Mouse (Mus musculus) embryo, embryonic 9.5 days (tissue): ENCODE results near the gene Cdh4.

Experiments
- DNase-seq: peaks from one replicate; pipeline ENCODE4 v3.0.0-alpha.2; 2017; ENCODE audit errors: extremely low spot score

Gene Cdh4

DNA sequence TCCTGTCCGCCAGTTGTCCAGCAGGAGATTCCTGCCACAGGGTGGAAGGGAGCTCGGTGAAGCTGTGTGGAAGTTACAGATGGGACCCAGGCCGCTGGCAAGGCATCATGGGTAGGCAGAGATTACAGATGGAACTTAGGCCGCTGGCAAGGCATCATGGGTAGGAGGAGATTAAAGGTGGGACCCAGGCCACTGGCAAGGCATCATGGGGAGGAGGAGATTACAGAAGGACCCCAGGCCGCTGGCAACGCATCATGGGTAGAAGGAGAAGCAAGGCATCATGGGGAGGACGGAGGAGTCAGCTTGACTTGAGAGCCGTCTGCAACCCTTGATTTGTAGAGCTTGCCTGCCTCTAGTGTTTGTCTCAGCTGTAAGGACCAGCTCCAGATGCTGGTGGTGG lies 281.2 kb downstream of the Cdh4 start:
- no peak for DNase-seq

DNA sequence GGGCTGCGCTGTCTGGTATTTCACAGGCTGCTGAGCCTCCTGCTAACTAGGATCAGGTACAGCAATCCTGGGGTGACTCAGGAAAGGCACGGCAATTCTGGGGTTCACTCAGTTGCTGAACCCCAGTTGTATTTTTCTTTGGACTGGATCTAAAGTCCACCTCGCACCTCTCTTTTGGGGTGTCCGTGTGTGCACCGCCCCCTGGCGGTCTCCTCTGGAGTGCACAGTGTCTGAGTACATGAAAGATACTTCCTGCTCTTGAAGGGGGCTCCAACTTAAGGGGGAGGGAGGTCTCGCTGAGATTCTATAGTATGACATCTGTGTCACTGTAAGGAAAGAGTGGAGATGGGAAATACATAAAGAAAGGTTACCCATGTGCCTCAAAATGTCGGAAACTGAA lies 286.8 kb downstream of the Cdh4 start:
- DNase-seq = peak; percentile 23

DNA sequence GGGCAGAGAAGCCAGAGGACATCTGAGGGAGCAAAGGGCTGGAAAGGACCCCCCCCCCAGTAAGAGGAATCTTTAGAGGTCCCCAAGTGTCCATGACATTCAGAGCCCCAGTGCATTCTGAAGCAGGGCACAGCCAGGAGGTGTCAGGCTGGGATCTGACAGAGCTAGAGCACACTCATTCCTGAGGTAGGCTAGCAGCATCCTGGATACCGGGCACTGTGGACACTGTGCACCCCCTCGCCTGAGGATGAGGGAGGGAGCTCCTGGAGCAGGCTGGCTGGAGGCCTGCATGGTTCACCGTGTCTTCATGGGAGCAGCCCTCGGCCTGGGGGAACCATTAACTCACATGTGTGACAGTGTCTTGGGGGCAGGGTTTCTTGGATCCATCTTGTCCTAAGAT lies 287.6 kb downstream of the Cdh4 start:
- no peak for DNase-seq

DNA sequence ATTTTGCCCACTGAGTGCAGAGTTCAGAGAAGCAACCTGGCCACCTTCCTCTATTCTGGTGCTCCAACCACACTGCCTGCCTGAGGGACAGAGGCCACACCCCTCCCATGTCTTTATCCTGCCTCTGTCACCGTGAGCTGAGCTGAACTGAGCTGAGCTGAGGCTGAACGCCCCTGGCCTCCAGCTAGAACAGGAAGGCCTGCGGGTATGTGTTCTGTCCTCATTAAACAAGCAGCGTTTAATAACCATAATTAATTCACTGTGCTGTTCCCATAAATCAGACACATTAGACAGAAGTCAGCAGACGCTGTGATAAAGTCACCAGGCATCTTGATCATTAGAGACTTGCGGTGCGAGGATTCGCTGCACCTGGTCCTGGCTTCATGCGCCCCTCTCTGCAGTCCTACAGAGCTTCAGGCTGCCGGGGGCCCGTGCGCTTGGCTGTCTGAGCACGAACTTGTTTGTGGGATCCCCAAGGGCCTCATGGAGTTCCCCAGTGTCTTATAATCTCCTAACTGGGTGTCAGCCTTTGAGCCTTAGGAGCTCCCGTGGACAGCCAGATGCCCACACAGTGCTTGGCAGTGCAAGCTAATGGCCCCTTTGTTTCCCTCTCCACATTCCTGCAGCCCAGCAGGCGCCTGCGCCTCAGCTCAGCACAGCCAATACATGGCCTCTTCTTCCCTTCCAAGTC lies 291.1 kb downstream of the Cdh4 start:
- DNase-seq = no peak

DNA sequence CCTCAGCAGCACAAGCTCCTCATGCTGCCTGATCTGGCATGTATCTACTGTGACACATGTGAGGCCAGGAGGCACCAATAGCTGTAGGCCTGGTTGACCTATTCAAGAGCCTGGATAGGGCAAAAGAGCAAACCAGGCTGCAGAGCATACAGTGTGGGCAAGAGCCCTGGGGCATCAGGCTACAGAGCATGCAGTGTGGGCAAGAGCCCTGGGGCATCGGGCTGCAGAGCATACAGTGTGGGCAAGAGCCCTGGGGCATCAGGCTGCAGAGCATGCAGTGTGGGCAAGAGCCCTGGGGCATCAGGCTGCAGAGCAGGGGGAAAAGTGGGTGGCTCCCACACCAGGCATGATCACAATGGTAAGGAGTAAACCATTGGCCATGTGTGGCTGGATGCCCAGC lies 300.2 kb downstream of the Cdh4 start:
- no peak for DNase-seq

DNA sequence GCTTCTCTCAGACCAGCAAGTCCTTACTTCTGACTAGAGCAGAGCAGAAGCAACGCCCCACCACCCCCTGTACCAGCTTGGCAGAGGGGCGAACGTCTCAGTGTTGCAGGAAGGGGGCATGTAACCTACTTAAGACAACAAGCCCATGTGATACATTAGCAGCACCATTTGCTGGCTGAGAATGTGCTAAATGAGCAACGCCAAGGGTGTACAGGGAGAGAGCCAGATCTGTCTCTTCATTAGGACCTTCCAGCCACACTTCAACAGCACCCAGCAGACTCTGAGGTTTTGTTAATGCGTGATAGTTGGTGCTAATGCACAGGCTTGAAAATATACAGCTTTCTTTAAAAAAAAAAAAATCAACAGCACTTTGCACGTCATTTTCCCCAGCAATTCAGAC lies 300.6 kb downstream of the Cdh4 start:
- no peak for DNase-seq

DNA sequence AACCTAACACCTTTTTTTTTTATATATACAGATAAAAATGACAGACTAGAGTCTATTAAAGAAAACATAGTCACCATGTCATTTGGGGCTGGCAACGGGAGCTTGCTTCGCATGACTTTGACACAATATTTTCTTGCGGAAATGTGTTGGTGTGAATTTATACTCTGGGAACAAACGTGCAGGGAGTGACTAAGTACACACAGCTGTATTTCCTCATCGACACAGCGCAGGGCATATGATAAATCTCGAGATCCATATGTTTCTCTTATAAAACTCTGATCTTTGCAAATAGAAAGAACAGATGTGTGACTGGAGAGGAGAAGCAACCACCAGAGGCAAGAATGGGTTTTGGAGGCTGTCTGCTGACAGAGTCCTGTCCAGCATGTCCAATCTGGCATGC lies 304.3 kb downstream of the Cdh4 start:
- no peak for DNase-seq

DNA sequence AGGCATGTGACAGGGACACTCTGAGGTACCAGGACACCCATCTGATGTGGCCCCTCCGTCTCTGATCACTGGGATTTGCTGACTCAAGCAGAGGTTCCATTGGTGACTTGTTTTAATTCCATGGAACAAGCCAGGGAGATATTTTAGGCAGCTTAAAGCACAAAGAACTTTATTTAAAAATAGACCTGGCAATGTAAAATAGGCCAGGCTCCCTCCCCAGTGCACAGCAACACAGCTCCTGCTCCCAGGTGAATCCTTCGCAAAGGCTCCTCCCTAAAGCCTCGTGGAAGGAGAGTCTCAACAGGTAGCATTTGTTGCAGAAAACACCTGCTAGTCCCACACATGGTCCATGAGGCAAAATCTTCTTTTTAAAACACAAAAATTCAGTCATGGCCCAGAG lies 307.2 kb downstream of the Cdh4 start:
- no peak for DNase-seq

DNA sequence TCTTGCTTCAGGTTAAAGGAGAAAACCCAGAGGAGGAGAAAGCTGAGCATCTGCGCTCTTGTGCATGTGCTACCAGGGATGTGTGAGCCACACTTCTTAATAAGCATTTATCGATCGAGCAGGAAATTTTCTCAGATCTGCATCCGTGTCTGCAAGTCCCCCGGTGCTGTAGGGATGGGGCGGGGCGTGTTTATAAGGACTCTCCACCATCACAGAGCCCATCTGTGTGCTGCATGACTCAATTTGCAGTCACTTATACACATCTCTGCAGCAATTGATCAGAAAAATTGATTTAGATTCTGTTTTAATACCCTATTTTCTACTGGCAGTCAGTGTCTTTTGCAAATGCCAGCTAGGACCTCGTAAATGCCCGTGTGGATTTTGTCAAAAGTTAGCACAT lies 311.6 kb downstream of the Cdh4 start:
- no peak for DNase-seq

DNA sequence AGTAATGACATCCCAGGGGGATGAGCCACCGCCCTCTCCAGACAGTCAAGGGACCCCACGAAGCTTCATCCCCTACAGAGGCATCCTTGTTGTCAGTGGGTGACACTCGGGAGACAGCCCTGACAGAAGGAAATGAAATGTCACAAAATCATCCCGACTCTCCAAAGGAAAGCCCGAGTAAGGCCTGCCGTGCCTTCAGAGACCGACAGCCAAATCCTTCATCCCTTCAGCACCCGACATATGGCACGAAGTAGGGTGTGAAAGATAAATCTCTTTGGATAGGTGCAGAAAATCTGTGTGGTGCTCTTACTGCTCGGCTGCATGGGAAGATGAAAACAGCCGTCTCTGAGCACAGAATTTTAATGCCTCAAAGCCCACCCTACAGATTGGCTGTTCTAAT lies 312.5 kb downstream of the Cdh4 start:
- no peak for DNase-seq

DNA sequence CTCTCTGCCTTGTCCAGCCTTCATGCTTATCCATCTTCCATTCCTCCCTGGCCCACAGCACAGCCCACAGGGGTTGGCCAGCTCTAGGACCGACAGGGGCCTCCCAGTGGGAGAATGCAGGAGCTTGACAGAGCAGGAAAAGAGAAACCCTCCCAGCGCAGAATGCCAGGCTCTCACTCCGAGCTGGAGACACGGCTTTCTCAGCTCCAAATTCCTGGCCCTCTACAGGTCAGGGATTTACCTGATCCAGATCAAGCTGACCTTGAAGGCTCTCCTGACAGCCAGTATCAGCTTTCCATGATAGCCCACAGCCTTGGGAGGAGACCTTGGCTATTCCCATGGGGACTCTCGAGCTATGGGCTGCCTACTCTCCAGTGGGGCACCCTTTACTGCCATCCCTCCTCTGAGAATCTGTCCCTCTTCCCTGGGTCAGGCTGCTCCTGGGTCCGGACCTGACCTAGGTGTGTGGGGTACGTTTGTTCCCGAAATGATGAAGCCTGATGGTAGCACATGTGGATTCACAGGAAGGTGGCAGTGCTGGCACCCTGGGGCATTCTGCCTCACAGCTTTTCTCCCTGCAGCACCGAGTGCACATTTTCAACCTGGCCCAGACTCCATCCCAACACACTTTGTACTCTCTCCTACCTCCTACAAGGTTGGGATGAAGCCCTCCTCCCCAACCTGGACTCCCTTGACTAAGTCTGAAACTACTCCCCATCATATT lies 319.6 kb downstream of the Cdh4 start:
- DNase-seq = no peak

DNA sequence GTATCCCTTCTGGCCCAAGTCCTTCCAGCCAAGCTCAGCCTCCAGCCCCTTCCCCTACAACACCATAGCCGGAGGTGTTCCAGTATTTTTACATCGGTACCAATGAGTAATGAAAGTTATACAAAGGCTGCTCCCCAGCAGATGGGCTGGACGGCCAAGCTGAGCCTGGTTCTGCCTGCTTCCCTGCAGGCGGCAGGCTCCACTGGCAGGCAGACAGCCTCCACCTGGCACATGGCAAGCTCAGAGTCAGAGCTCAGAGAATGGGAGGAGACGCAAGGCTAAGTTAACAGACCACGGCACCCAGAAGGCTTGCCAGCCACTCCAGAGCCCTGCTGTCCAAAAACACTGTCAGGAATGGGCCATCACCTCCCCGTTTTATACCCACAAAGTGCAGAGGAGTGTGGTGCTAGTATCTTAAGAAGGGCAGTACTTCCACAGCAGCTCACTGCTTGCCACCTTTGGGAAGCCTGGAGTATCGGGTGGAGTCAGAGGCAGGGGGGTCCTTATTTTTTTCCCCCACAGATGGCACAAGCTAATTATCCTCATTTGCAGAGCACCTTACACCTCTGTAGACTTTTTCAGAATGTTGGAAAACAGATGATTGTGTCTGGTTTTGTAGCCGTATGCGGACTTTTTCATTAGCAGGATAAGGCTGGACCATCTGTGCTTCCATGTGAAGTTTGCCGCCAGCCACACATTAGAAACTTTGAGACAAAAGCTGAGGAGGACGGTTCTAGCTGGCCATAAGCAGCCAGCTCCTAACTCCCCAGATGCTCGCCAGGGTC lies 320.5 kb downstream of the Cdh4 start:
- no peak for DNase-seq

DNA sequence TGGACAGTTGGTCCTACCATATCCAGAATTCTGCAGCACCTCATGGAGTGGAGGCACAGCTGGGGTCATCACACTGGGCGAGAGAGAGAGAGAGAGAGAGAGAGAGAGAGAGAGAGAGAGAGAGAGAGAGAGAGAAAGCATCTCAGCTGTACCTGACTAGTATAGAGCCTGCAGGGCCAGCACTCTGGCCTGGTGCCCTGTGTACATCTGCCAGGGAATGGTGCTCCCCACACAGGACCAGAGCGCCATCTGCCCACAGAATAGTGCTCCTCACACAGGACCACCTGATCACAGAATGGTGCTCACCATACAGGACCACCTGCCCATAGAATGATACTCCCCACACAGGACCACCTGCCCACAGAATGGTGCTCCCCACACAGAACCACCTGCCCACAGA lies 322.2 kb downstream of the Cdh4 start:
- DNase-seq = no peak

DNA sequence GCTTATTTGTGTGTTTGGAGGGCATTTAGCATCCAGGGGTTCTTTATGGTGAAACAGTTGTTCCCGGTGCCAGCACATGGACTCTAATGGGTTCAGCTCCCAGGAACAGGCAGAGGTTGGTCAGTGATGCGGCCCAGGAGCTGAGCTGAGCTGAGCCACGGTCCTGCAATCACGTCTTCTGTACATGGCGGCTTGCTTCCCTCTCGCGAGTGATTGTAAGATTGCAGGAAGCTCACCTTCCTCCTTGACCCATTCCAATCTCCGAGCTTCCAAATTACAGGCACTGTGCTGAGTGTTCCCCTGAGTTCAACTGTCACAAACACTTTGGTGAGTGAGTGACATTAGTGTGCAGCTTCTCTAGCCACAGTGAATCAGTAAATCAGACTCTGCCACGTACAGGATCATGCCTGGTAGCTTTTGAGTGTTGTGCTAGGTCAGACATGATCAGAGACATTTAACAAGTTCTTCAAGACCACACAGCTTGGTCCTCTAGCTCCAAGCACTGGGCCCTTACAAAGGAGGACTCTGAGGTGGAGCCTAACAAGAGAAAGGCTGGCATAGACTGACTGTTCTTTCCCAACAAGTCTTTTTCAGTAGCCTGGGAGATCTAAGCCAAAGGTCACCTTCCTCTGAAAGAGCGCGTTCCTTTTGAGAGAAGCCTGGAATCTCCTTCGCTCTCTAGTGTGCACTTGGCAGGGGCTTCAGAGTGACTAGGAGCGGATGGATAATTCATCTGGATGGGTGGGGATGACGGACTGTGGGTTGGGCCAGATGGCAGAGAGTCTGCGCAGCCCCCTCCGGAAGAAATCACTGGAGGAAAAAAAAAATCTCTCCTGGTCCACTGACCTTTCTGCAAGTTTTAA lies 324.7 kb downstream of the Cdh4 start:
- peak; percentile 35 for DNase-seq

DNA sequence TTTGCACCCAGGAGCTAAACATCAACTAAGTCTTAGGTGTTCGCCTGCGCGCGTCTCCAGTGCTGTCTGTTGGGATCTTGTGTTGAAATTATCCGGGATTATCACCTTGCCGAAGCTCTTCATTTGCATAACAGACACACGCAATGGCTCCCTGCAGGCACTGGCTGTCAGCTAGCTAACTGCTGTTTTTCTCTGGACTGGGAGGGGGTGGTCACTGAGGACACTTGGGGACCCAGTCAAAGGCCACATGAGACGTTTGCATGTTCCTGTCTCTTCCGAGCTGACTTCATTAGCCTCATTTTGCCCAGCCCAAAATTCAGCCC lies 325.3 kb downstream of the Cdh4 start:
- DNase-seq = no peak

DNA sequence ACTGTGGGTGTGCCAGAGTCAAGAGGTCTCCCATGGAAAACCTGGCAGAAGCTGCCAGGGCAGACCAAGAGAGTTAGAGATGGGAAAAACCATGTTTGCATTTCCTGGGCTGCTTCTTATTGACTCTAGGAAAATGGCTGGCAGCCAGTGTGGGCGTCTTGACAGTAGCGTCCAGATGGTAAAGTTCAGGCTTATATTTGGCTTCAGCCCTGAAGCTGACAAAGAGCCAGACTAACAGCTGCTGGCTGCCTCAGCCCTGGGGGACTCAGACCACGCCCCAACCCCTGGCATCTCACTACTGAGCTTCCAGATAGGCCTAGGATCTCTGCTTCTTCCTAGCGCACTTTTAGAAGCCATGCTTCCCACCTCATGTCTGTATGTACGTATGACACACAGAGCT lies 326.9 kb downstream of the Cdh4 start:
- no peak for DNase-seq

DNA sequence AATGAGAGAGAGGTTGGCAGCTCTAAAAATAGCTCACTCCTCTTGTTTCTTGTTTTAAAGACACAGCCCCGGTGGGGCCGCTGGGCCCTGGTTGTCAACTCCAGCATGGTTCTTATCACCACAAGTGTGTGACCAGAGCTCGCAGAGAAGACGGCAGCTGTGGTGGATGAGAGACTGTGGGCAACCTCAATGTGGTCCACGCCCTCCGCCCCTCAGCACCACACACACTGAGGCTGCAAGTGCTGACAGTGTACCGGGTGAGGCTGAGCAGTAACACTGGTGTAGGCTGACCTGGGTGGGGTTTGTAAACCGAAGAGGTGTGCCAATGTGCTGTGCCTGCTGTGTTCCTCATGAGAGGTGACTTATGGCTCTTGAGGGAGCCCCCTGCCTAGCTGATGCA lies 327.7 kb downstream of the Cdh4 start:
- DNase-seq = no peak

DNA sequence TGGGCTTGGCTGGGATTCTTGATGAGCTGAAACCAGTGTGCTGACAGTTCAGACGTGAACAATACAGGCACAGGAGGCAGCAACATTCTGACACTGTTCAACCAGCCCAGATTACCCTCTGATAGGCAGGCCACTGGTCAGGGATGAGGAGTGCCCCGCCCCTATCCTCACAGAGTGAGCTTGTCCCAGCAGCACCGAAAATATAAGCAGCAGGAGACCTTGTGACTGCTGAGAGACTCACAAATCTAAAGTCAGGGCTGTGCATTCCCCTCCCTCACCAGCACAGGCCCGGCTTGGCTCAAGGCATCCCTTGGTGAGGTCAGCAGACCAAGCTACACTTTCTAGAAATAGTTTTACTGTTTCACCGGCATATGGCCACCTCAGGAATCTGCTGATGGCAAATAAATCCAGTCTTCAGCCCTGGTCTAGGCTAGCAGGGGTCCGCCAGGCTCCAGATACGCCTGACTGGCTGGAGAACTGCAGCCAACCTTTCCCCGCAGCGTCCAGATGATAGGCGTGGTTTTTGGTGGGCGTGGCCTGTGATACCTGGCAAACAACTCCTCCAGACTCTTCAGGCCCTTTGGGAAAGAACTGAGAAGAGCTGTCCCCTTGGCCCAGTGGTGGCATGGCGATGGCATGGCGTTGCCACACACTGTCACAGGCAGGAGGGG lies 332.3 kb downstream of the Cdh4 start:
- peak; percentile 42 for DNase-seq

DNA sequence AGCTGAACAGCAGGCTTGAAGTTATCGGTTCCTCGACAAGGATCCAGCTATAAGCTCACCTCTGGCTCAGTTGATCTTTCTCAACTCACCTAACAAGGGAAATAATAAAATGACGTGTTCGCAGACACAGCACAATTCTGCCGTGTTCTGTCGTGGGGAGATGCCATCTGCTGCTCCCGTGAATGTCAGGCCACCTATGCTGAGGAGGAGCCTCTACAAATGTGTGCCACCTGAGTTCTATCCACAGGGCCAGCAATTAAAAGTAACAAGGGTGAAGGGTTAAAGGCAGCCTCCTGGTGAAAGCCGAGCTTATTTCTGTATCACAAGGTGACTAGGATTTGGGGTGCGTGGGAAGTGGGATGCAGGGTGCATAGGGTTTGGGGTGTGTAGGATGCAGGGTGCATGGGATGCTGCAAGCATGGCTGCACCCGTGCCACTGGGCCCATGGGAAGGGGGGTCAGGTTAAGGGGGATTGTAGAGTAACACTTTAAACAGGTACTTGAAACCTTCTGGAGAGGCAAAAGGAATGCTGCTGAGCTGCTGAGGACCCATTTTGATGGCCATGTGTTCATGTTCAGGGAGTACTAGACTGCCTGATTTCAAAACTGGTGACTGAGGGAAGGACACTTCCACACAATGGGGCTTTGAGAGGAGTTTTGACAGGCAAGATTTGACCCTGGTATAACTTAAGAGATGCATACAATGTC lies 333.9 kb downstream of the Cdh4 start:
- no peak for DNase-seq

DNA sequence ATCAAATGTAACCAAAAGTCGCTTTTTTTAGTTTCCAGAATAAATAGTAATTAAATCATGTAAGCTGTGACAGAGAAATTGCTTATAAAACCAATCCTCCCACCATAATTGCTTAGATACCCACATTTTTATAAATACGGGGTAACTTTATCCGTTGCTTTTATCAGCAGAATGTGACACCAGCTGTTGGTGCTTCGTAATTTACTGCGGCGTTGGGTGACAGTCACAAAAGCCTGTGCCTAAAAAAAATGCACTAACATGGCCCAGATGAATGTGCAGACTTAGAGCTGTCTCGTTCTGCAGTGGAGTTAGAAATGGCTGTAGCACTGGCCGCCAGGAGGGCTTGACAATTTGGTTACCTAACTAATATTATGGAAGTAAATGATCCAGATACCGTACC lies 337.0 kb downstream of the Cdh4 start:
- no peak for DNase-seq

DNA sequence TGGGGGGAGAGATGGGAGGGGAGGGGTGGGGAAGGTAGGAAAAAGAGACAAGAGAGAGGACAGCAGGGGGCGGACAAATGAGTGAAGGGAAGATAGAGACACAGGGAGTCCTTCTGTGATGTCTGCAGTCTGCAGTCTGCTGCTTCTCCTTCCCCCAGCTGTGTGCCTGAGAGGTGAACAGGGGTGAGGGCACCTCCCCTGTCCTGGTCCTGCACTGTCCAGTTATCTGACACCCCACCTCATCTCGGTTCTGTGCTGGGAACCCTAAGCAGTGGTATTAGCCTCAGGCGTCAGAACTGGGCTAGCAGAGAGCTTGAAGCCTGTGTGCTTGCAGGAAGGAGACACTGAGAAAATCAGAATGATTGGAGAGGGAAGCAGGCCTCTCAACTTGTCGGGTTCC lies 338.7 kb downstream of the Cdh4 start:
- DNase-seq = no peak
